Mouse (Mus musculus) embryonic facial prominence, embryonic 10.5 days (tissue): ENCODE measurements around the gene Ghrhr. TPM values are rescaled to one million over a fixed set of nuclear protein-coding genes. Genes with fewer than 3 reads are reported as not detected.
A peak's percentile ranks its signal among the peaks of the same experiment; 100 is the strongest.

Experiments used
- DNase-seq: peaks from one replicate; pipeline ENCODE4 v3.0.0-alpha.2; 2017; ENCODE audit warnings: low spot score
- H3K27ac ChIP-seq: fragments of 300-500 bp; sonication (generic); replicated peaks from 2 replicates; pipeline ENCODE4 v1.5.1; 2016; ENCODE audit warnings: mild to moderate bottlenecking
- H3K27me3 ChIP-seq: fragments of 300-500 bp; sonication (generic); replicated peaks from 2 replicates; pipeline ENCODE4 v1.6.1; 2016; ENCODE audit warnings: low read depth, mild to moderate bottlenecking; ENCODE audit not compliant: poor library complexity, severe bottlenecking
- H3K36me3 ChIP-seq: fragments of 300-500 bp; sonication (generic); replicated peaks from 2 replicates; pipeline ENCODE4 v1.6.1; 2016; ENCODE audit warnings: mild to moderate bottlenecking, moderate library complexity
- H3K4me1 ChIP-seq: fragments of 300-500 bp; sonication (generic); 2 replicates; pipeline ENCODE4 v1.6.1; 2016
- H3K4me3 ChIP-seq: fragments of 300-500 bp; sonication (generic); 2 replicates; pipeline ENCODE4 v1.5.1; 2016; ENCODE audit warnings: mild to moderate bottlenecking, moderate library complexity
- H3K9me3 ChIP-seq: fragments of 300-500 bp; sonication (generic); 2 replicates; pipeline ENCODE4 v1.6.1; 2016; ENCODE audit warnings: mild to moderate bottlenecking
- WGBS: fragments of 180-500 bp; shearing (Covaris S2); methylation state at CpG from one replicate; pipeline ENCODE4 v1.1.7; 2016; 5-methylcytosine and 5-hydroxymethylcytosine counted together
- polyA plus RNA-seq: library from polyadenylated mRNA; unstranded; fragments of >200 nt; fragmentation: Nextera tagmentation; extraction: Ambion mirVana; gene quantifications from 2 replicates; pipeline ENCODE4 v1.2.1, GENCODE M21; 2016

Ghrhr gene
- polyA plus RNA-seq, 1 experiment from 2014 or later: not detected

GRCm38 (mm10) chr6:55383897-55384296, 7.8 kb downstream of the Ghrhr start:
- peak; percentile 68 for DNase-seq
- H3K27ac ChIP-seq: no peak overlapping the region
- 21% methylated on average over 1 of the region's 1 CpGs for WGBS
- no peaks in the 10 kb centered on the region for H3K27me3 ChIP-seq
- no peaks in the 10 kb centered on the region for H3K36me3 ChIP-seq
- no peak overlapping the region for H3K4me3 ChIP-seq
- peaks cover 19% of the 10 kb centered on the region for H3K4me1 ChIP-seq
- no peaks in the 10 kb centered on the region for H3K9me3 ChIP-seq

GRCm38 (mm10) chr6:55384356-55384951, 8.4 kb downstream of the Ghrhr start:
- Histone ChIP-seq H3K9me3 (no peaks in the 10 kb centered on the region), H3K4me1 (peaks cover 21% of the 10 kb centered on the region), H3K27me3 (peaks cover 2% of the 10 kb centered on the region; the same call in 1 of the 2 replicates), H3K27ac (no peak overlapping the region), H3K36me3 (no peaks in the 10 kb centered on the region), H3K4me3 (no peak overlapping the region)
- no peak for DNase-seq
- WGBS: 76% methylated on average over 5 of the region's 5 CpGs

GRCm38 (mm10) chr6:55388546-55389169, 12.6 kb downstream of the Ghrhr start:
- WGBS: 57% methylated on average over 12 of the region's 12 CpGs
- DNase-seq: no peak
- peaks cover 27% of the 10 kb centered on the region for H3K4me1 ChIP-seq
- H3K27ac ChIP-seq: peak overlapping the region; percentile 44; the same call in 1 of the 2 replicates
- no peaks in the 10 kb centered on the region for H3K9me3 ChIP-seq
- no peak overlapping the region for H3K4me3 ChIP-seq
- H3K36me3 ChIP-seq: no peaks in the 10 kb centered on the region
- H3K27me3 ChIP-seq: peaks cover 9% of the 10 kb centered on the region; the same call in 1 of the 2 replicates

- H3K36me3 ChIP-seq: no peaks in the 10 kb centered on the region
- H3K4me1 ChIP-seq: peaks cover 27% of the 10 kb centered on the region
- peaks cover 9% of the 10 kb centered on the region; the same call in 1 of the 2 replicates for H3K27me3 ChIP-seq
- H3K9me3 ChIP-seq: no peaks in the 10 kb centered on the region
- no peak overlapping the region for H3K27ac ChIP-seq
- 71% methylated on average over 5 of the region's 5 CpGs for WGBS
- no peak for DNase-seq
- no peak overlapping the region for H3K4me3 ChIP-seq
Observed at GRCm38 (mm10) chr6:55389321-55389720, 13.2 kb downstream of the Ghrhr start.

GRCm38 (mm10) chr6:55391814-55392213, 15.7 kb downstream of the Ghrhr start:
- WGBS: 65% methylated on average over 4 of the region's 4 CpGs
- peaks cover 39% of the 10 kb centered on the region for H3K4me1 ChIP-seq
- no peak for DNase-seq

GRCm38 (mm10) chr6:55392453-55392852, 16.4 kb downstream of the Ghrhr start:
- no peaks in the 10 kb centered on the region for H3K36me3 ChIP-seq
- H3K4me1 ChIP-seq: peaks cover 41% of the 10 kb centered on the region
- H3K9me3 ChIP-seq: no peaks in the 10 kb centered on the region
- H3K4me3 ChIP-seq: no peak overlapping the region
- peaks cover 23% of the 10 kb centered on the region; the same call in 1 of the 2 replicates for H3K27me3 ChIP-seq
- DNase-seq: peak; percentile 82
- 16% methylated on average over 4 of the region's 4 CpGs for WGBS
- 0 out of 2 replicates have a peak overlapping the region, but pooled peaks have one; percentile 19 for H3K27ac ChIP-seq

More at GRCm38 (mm10) chr6:55391814-55392213, 15.7 kb downstream of the Ghrhr start:
- Histone ChIP-seq H3K27me3 (peaks cover 18% of the 10 kb centered on the region; the same call in 1 of the 2 replicates), H3K9me3 (no peaks in the 10 kb centered on the region), H3K4me3 (no peak overlapping the region), H3K27ac (no peak overlapping the region), H3K36me3 (no peaks in the 10 kb centered on the region)

GRCm38 (mm10) chr6:55394854-55395253, 18.8 kb downstream of the Ghrhr start:
- no peak overlapping the region for H3K4me3 ChIP-seq
- 82% methylated on average over 10 of the region's 10 CpGs for WGBS
- H3K36me3 ChIP-seq: no peaks in the 10 kb centered on the region
- H3K27me3 ChIP-seq: peaks cover 24% of the 10 kb centered on the region; the same call in 1 of the 2 replicates
- peaks cover 32% of the 10 kb centered on the region for H3K4me1 ChIP-seq
- H3K9me3 ChIP-seq: no peaks in the 10 kb centered on the region
- DNase-seq: no peak
- H3K27ac ChIP-seq: no peak overlapping the region

GRCm38 (mm10) chr6:55396176-55396575, 20.1 kb downstream of the Ghrhr start:
- 51% methylated on average over 3 of the region's 3 CpGs for WGBS

GRCm38 (mm10) chr6:55396622-55397041, 20.5 kb downstream of the Ghrhr start:
- Histone ChIP-seq H3K9me3 (no peaks in the 10 kb centered on the region), H3K27ac (0 out of 2 replicates have a peak overlapping the region, but pooled peaks have one; percentile 40), H3K4me3 (no peak overlapping the region), H3K27me3 (peaks cover 22% of the 10 kb centered on the region; the same call in 1 of the 2 replicates), H3K36me3 (no peaks in the 10 kb centered on the region), H3K4me1 (peaks cover 31% of the 10 kb centered on the region)
- 81% methylated on average over 11 of the region's 11 CpGs for WGBS
- DNase-seq: no peak

More at GRCm38 (mm10) chr6:55396176-55396575, 20.1 kb downstream of the Ghrhr start:
- DNase-seq: no peak
- no peaks in the 10 kb centered on the region for H3K9me3 ChIP-seq
- H3K27me3 ChIP-seq: peaks cover 22% of the 10 kb centered on the region; the same call in 1 of the 2 replicates
- no peak overlapping the region for H3K4me3 ChIP-seq
- H3K4me1 ChIP-seq: peaks cover 32% of the 10 kb centered on the region
- 0 out of 2 replicates have a peak overlapping the region, but pooled peaks have one; percentile 40 for H3K27ac ChIP-seq
- no peaks in the 10 kb centered on the region for H3K36me3 ChIP-seq

- peaks cover 22% of the 10 kb centered on the region; the same call in 1 of the 2 replicates for H3K27me3 ChIP-seq
- 74% methylated on average over 9 of the region's 9 CpGs for WGBS
- H3K36me3 ChIP-seq: no peaks in the 10 kb centered on the region
- DNase-seq: no peak
- no peaks in the 10 kb centered on the region for H3K9me3 ChIP-seq
- no peak overlapping the region for H3K4me3 ChIP-seq
- H3K27ac ChIP-seq: 0 out of 2 replicates have a peak overlapping the region, but pooled peaks have one; percentile 21
- H3K4me1 ChIP-seq: peaks cover 33% of the 10 kb centered on the region
Observed at GRCm38 (mm10) chr6:55398869-55399628, 23.0 kb downstream of the Ghrhr start.

- Histone ChIP-seq H3K9me3 (no peaks in the 10 kb centered on the region), H3K27ac (no peak overlapping the region), H3K4me3 (no peak overlapping the region), H3K4me1 (peaks cover 37% of the 10 kb centered on the region), H3K27me3 (peaks cover 16% of the 10 kb centered on the region; the same call in 1 of the 2 replicates), H3K36me3 (no peaks in the 10 kb centered on the region)
- 85% methylated on average over 5 of the region's 5 CpGs for WGBS
- DNase-seq: no peak
Observed at GRCm38 (mm10) chr6:55399910-55400309, 23.8 kb downstream of the Ghrhr start.
